Mouse (Mus musculus): Measurements from ENCODE around the gene Tubgcp2. TPM values are rescaled to one million over a fixed set of nuclear protein-coding genes. Genes with fewer than 3 reads are reported as not detected.

Tubgcp2 gene
- total RNA-seq, 2 experiments from 2014 or later: 40.9 to 44.2 TPM

DNA sequence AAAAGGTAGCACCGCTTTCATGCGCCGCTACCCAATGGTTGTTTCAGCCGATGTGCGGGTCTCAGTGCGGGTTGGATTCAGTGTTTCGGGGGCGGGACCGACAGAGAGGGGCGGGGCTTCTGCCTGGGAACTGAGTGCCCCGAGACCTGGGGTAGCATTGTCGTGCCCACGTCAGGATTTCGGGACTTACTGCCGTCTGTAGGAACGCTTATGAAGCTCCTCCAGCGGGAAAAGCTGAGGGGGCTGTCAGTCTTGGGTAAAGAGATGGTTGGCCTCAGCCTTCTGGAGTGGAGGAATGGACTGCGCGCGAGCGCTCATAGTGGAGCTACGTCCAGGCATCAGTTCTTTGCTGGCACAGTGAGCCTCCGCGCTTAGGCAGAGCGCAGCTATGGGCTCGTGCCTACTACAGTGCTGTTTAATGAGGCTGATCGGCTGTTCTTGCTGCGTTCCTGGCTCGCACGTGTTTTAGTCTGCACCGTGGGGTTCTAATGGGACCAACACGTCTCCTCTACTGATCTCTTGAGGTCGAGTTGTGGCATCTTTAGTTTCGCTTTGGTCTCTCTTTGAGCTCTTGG, 12.7 kb upstream of the Tubgcp2 start:
- intact Hi-C loops (cut with DNase I): no loop called here
- peak in 1 of 2 experiments; percentile 48 for DNase-seq (ENCODE audit: extremely low spot score in 1 of 2, low spot score in 2 of 2)

DNA sequence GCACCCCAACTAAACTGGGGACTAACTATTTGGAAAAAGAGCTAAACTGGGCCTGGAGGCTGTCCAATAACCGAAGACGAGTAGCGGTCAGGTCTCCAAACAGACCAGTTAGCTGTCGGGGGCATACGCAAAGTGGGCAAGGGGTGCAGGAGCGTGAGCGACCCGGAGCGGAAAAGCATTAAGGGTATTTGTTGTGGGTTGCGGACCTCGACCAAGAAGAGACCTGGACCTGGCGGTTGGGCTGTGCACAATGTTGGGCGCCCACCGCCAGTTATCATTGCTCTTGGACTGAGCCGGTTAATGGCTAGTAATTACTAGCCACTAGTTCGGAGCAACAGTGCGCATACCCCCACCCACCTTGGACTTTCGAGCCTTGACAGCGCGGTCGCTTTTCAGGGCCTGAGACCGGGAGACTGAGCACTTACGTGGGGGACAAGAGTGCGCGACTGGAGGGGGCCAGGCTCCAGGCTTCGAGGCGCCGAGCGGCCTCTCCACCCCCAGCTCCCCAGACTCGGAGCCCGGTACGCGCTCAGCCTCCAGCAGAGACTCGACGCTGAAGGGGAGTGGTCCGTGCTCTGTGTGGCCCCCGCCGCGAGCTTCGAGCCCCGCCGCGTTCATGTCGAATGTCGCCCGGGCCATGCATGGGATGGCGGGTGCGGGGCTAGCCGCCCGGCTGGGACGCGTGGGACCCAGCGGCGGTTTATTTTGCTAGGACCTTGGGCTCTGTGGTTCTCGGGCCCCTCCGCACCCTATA, 12.1 kb upstream of the Tubgcp2 start, which contains the start of gene Msx3:
Msx3 (minus strand) TSS at position 729 of the 754 bp plus-strand sequence.
- intact Hi-C loops (cut with DNase I): no loop called here
- DNase-seq (ENCODE audit: extremely low spot score in 1 of 2, low spot score in 2 of 2): no peak

DNA sequence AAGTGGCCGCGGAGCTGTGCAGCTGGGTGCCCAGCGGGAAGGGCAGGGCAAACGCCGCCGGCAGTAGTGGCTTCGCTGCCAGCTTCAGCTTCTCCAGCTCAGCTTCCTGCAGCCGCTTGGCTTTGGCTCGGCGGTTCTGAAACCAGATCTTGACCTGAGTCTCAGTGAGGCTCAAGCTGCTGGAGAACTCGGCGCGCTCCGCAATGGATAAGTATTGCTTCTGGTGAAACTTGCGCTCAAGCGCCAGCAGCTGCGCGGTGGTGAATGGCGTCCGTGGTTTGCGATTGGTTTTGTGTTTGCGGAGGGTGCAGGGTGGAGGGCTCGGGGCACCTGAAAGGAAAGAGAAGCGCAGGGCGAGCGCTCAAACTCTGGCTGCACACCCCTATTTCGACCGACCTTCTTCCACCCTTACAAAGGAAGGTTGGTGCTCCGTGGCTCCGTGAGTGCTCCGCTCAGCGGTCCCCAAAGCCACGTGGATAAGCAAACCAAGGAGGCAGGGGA, 11.4 kb upstream of the Tubgcp2 start:
- DNase-seq (ENCODE audit: extremely low spot score in 1 of 2, low spot score in 2 of 2): no peak
- intact Hi-C loops (cut with DNase I): no loop called here

DNA sequence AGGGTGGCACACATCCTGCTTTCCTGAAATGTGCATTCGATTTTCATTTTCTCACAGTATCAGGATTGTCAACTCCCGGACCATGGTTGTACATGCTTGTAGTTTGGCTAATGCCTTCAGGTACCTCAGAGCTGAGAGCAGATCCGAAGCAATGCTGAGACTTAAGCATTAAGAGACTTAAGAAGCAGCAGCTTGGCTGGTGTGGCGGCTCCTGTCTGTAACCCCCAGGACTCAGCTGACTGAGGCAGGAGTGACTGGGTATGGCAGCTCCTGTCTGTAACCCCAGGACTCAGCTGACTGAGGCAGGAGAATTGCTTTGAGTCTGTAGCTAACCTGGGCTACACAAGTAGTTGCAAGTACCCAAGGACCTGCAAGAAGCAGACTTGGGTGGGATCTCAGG, 9.1 kb upstream of the Tubgcp2 start:
- intact Hi-C loops (cut with DNase I): no loop called here
- no peak for DNase-seq (ENCODE audit: extremely low spot score in 1 of 2, low spot score in 2 of 2)

GRCm38 (mm10) chr7:140042728-140043127, 6.3 kb upstream of the Tubgcp2 start:
- intact Hi-C loops (cut with DNase I): no loop called here

GRCm38 (mm10) chr7:140037171-140037555, 694 bp upstream of the Tubgcp2 start:
- intact Hi-C loops (cut with DNase I): no loop called here
- no peak for DNase-seq (ENCODE audit: extremely low spot score in 1 of 2, low spot score in 2 of 2)

More at GRCm38 (mm10) chr7:140042728-140043127, 6.3 kb upstream of the Tubgcp2 start:
- DNase-seq (ENCODE audit: extremely low spot score in 1 of 2, low spot score in 2 of 2): no peak

DNA sequence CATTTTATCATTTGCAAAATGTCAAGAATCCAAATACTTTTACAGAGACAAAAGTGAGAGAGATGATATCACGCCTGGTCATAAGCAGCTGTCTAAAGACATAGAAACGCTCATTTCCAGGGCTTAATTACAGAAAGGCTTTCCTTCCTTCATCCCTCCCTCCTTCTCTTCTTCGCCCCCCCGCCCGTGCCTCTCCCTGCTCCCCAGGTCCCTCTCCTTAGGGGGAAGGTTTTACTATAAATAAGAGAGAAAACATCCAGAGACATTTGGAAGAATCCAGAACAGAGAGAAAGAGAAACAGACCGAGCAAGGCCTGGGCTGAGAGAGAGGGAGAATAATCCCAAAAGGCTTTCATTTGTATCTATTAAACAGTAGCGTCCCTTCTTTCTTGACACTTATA, 1.0 kb downstream of the Tubgcp2 start:
- intact Hi-C loops (cut with DNase I): no loop called here
- DNase-seq (ENCODE audit: extremely low spot score in 1 of 2, low spot score in 2 of 2): no peak

DNA sequence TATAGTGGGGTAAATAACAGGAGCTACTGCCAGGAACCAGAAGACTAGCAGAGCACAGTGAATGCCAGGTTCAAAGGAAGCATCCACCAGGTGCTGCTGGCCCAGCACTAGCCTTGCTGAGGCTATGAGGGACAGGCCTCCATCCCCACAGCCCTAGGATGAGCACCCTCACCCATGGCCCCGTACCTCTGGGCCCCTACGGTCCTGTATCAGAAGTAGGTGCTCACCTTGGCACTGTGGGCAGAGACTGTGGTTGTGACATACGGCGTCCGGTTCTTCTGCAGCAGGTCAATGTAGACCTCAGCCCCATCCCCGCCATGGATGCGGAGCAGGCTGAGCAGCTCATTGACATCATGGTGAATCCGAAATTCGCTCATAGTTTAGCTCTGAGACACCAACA, 3.1 kb downstream of the Tubgcp2 start:
- no peak for DNase-seq (ENCODE audit: extremely low spot score in 1 of 2, low spot score in 2 of 2)
- intact Hi-C loops (cut with DNase I): no loop called here

DNA sequence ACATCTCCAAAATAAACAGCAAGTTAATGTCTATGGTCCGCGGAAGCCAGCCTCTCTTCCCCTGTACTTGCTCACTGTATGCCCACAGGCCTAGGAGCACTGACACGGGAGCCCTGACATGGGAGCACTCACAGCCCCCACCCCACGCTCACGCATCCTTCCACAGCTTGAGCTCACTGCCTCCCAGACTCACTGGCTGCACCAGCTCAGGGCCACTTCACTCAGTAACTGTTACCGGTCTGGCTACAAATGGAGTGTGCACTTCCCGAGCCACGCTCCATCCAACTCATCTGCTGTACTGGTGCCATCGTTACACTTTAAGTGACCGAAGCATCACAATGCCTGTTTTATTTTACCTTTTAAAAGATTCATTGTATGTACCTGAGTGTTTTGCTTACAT, 4.1 kb downstream of the Tubgcp2 start:
- intact Hi-C loops (cut with DNase I): no loop called here
- DNase-seq (ENCODE audit: extremely low spot score in 1 of 2, low spot score in 2 of 2): no peak

GRCm38 (mm10) chr7:140031771-140032170, 4.7 kb downstream of the Tubgcp2 start:
- no peak for DNase-seq (ENCODE audit: extremely low spot score in 1 of 2, low spot score in 2 of 2)
- intact Hi-C loops (cut with DNase I): no loop called here

DNA sequence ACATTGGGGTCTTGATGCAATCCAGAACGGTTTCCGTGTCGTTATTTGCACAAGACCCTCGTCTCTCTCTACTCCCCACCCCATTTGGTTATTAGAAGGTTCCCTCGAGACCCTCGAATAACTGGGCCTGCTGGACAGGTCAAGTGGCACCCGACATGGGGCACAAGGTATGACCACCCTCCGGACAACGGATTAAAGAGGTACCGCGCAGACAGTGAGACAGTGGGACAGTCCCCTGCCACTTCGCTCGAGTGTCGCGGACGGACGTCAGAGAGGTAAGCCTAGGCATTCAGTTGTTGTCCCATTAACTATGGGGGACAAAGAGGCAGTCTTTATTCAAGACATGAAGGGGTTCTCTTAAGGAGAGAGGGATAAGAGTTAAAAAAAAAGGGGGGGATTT, 25.1 kb downstream of the Tubgcp2 start:
- intact Hi-C loops (cut with DNase I): no loop called here
- DNase-seq (ENCODE audit: extremely low spot score in 1 of 2, low spot score in 2 of 2): no peak

- intact Hi-C loops (cut with DNase I): no loop called here
- no peak for DNase-seq (ENCODE audit: extremely low spot score in 1 of 2, low spot score in 2 of 2)
Observed at GRCm38 (mm10) chr7:140007781-140008180, 28.7 kb downstream of the Tubgcp2 start.

GRCm38 (mm10) chr7:140006861-140007611, 29.4 kb downstream of the Tubgcp2 start:
- DNase-seq (ENCODE audit: extremely low spot score in 1 of 2, low spot score in 2 of 2): no peak
- intact Hi-C loops (cut with DNase I): no loop called here

- DNase-seq (ENCODE audit: extremely low spot score in 1 of 2, low spot score in 2 of 2): no peak
- intact Hi-C loops (cut with DNase I): no loop called here
Observed at GRCm38 (mm10) chr7:140004666-140005065, 31.8 kb downstream of the Tubgcp2 start.

GRCm38 (mm10) chr7:140001086-140001740, 35.3 kb downstream of the Tubgcp2 start:
- intact Hi-C loops (cut with DNase I): no loop called here
- DNase-seq (ENCODE audit: extremely low spot score in 1 of 2, low spot score in 2 of 2): no peak

DNA sequence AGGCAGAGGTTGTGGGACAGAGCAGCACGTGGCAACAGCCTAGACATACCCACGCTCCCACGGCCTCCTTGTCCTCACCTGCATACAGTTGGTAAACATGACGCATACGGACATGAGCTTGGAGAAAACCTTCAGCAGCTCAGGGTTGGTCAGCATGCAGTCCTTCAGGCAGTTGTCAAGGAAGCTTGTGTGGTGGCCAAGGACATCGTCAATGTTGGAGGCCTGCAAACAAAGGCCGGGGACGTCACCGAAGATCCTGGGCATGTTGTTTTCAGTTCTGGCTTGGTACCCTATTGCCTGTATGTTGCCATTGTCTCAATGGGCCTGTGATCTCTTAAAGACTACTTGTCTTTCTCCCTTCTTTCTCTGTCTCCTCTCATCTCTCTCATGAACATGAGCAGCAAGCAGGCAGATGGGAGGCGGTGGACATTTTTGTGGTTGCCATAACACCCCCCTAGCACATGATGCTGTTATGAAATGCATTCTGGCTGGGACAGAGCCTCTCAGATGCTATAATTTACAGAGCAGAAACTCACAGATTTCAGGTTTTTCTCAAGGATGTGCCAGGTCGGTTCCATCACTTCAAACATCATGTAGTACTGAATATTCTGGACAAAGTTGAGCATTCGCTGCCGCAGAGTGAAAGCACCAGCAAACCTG, 37.6 kb downstream of the Tubgcp2 start:
- DNase-seq (ENCODE audit: extremely low spot score in 1 of 2, low spot score in 2 of 2): no peak

GRCm38 (mm10) chr7:139994676-139995075, 41.8 kb downstream of the Tubgcp2 start:
- DNase-seq (ENCODE audit: extremely low spot score in 1 of 2, low spot score in 2 of 2): peak; percentile 64 to 66
- intact Hi-C loops (cut with DNase I): loop anchor here (5.0 to 10.0 kb wide), 2 partner anchors 92 to 350 kb away; no protein-coding TSS in a partner anchor

More for the DNA sequence above, 37.6 kb downstream of the Tubgcp2 start:
- intact Hi-C loops (cut with DNase I): loop anchor here (10.0 kb wide), 1 partner anchor 354 kb away; no protein-coding TSS in a partner anchor

GRCm38 (mm10) chr7:139994202-139994601, 42.3 kb downstream of the Tubgcp2 start:
- DNase-seq (ENCODE audit: extremely low spot score in 1 of 2, low spot score in 2 of 2): no peak
- intact Hi-C loops (cut with DNase I): loop anchor here (5.0 to 10.0 kb wide), 2 partner anchors 92 to 349 kb away; no protein-coding TSS in a partner anchor

Measured in left cerebral cortex, postnatal 10 days (tissue).